Mouse (Mus musculus) C2C12 (cell line): ENCODE measurements around the gene Cd300a. TPM values are rescaled to one million over a fixed set of nuclear protein-coding genes. Genes with fewer than 3 reads are reported as not detected.
A peak's percentile ranks its signal among the peaks of the same experiment; 100 is the strongest.

Experiments
- H3K27me3 ChIP-seq: one replicate; pipeline ENCODE4 v1.6.1; 2011; ENCODE audit not compliant: control insufficient read depth, insufficient read depth, insufficient read length
- H3K36me3 ChIP-seq: one replicate; pipeline ENCODE4 v1.6.1; 2011; ENCODE audit not compliant: control insufficient read depth, insufficient read depth
- H3K4me3 ChIP-seq: one replicate; pipeline ENCODE4 v1.5.1; 2011; ENCODE audit warnings: mild to moderate bottlenecking, control low read depth; ENCODE audit not compliant: poor library complexity, insufficient read depth, severe bottlenecking
- H3K79me2 ChIP-seq: one replicate; pipeline ENCODE4 v1.6.1; 2011; ENCODE audit not compliant: control insufficient read depth, insufficient read depth
- H3K79me3 ChIP-seq: one replicate; pipeline ENCODE4 v1.6.1; 2011; ENCODE audit warnings: low read depth, control low read depth
- H3ac ChIP-seq: one replicate; pipeline ENCODE3; 2011; ENCODE audit warnings: low read depth; ENCODE audit not compliant: control insufficient read depth, insufficient read length
- CEBPB ChIP-seq: IDR thresholded peaks from one replicate; pipeline ENCODE4 v1.6.1; 2011; ENCODE audit warnings: low read depth, mild to moderate bottlenecking, control low read depth, moderate library complexity
- CTCF ChIP-seq: IDR thresholded peaks from one replicate; pipeline ENCODE4 v1.5.1; 2011; ENCODE audit not compliant: control insufficient read depth, insufficient read depth, insufficient read length
- FOSL1 ChIP-seq: IDR thresholded peaks from one replicate; pipeline ENCODE4 v1.8.0; 2011; ENCODE audit warnings: mild to moderate bottlenecking, low read length; ENCODE audit not compliant: poor library complexity, insufficient read depth, severe bottlenecking
- MAX ChIP-seq: IDR thresholded peaks from one replicate; pipeline ENCODE4 v1.6.1; 2011; ENCODE audit warnings: mild to moderate bottlenecking, control low read depth
- MYOD1 ChIP-seq: IDR thresholded peaks from one replicate; pipeline ENCODE4 v1.6.1; 2011; ENCODE audit warnings: low read depth; ENCODE audit not compliant: control insufficient read depth, insufficient read length
- MYOG ChIP-seq: IDR thresholded peaks from one replicate; pipeline ENCODE4 v1.6.1; 2011; ENCODE audit not compliant: control insufficient read depth, insufficient read length; ENCODE audit errors: extremely low read depth
- USF1 ChIP-seq: IDR thresholded peaks from one replicate; pipeline ENCODE4 v1.6.1; 2011; ENCODE audit warnings: low read depth, mild to moderate bottlenecking, control low read depth, moderate library complexity
- long read RNA-seq, 2 experiments: library from polyadenylated mRNA; unstranded; transcript quantifications; one replicate each; pipeline ENCODE4 v2.0.0; 2019 to 2020
- polyA plus RNA-seq: library from polyadenylated mRNA; unstranded; fragments of >200 nt; fragmentation: generic; extraction: Trizol; gene quantifications from one replicate; pipeline ENCODE4 v1.2.1, GENCODE M21; 2012; ENCODE audit warnings: missing spikeins

Cd300a gene
- 0.02 TPM for polyA plus RNA-seq
- long read RNA-seq, experiment 1, result 0 reads
- long read RNA-seq, experiment 2, result 0 reads

DNA sequence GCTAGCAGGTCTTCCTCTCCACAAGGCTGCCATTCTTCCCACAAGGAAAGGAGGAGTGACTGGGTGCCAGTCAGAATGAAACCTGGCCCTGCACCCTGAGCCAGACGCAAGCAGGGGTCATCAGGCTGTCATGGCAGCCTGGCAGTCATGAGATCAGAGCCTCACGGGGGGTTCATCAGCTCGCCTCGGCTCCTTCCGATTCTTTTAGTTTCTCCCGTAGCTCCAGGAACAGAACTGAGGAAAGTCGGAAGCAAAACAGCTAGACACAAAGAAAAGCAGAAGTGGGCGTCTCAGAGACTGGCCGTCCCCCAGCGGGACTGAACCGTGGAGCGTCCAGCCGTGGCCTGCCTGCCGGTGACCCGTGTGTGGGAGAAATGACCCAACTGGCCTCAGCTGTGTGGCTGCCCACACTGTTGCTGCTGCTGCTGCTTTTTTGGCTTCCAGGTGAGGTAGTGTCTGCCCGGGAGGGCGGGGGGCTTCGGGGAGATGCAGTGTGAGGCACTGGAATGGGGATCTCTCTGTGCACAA is at the start of gene Cd300a:
Cd300a (plus strand) TSS at position 51 of the 528 bp plus-strand sequence.
- H3ac ChIP-seq, result no peak within 1 kb of the TSS
- H3K79me3 ChIP-seq, result no peaks in the 10 kb centered on the region
- H3K79me2 ChIP-seq, result no peaks in the 10 kb centered on the region
- no peaks in the 10 kb centered on the region for H3K27me3 ChIP-seq
- no peak within 1 kb of the TSS for H3K4me3 ChIP-seq
- TF ChIP-seq MYOD1 (no peak), MAX (no peak), CEBPB (no peak), USF1 (no peak), CTCF (no peak), FOSL1 (no peak), MYOG (no peak)
- no peaks in the 10 kb centered on the region for H3K36me3 ChIP-seq

DNA sequence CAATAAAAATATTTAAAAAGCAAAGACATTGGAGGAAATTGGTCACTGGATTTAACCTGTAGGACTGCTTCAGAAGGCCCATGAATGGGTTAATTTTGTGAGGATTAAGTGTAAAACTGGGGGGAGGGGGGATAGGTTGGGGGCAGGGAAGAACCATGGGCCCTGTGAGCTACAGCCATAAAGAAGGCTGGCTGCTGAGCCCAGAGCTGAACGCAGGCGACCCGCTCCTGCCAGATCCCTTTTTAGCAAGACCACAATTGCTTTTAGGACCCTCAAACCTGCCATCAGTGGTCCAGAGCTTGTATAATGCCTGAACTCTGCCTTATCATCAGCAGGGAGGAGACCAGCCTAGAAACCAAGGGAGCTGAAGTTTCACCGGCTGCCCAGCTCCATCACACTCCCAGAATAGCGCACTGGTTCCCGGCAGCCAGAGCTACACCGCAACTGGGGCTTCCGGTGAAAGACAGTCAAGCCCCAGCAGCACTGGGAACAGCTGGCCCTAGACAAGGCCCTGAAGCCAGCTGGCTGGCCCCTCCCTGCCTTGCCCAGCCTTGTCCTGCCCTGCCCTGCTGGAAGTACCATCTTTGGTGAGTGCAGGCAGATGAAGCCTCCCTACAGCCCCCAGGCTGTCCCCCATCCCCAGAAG is 45.9 kb upstream of the Cd300a start:
- no peaks in the 10 kb centered on the region for H3K36me3 ChIP-seq
- no peak overlapping the region for H3K4me3 ChIP-seq
- no peaks in the 10 kb centered on the region for H3K79me2 ChIP-seq
- no peak for TF ChIP-seq MYOG
- no peak for TF ChIP-seq MAX
- peak; percentile 46 for TF ChIP-seq MYOD1
- H3K79me3 ChIP-seq, result no peaks in the 10 kb centered on the region
- H3K27me3 ChIP-seq, result no peaks in the 10 kb centered on the region
- no peak overlapping the region for H3ac ChIP-seq

DNA sequence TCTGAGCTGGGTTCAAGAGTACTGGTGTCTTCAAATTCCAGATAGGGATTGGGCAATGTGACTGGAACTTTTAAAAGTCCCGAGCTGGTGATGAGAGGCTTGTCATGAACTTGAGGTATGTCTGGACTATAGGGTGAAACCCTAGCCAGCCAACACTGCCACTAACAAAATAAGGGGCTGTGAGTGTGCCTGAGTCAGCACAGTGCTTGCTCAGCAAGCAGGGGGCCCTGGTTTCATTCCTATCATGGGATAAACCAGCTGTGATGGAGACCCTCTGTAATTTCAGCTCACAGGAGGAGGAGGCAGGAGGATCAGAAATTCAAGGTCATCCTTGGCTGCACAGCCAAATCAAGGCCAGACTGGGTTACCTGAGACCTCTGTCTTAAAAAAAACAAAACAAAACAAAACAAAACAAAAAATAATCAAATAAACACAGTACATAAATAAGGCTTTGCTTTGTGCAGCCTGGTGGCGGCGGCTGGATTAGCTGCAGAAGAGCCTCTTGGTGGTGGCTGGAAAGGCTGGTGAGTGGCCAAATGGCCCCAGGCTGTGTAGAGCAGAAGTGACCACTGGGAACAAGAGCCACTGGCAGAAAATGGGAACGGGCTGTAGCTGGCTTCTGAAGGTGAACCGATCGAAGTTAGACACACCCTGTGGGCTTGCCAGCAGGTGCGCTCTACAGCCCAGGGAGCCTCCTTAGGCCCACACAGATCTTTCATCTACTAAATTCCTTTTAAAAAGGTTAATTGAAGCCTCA is 45.2 kb upstream of the Cd300a start:
- H3K27me3 ChIP-seq, result no peaks in the 10 kb centered on the region
- no peaks in the 10 kb centered on the region for H3K79me2 ChIP-seq
- no peaks in the 10 kb centered on the region for H3K36me3 ChIP-seq
- H3K79me3 ChIP-seq, result no peaks in the 10 kb centered on the region
- no peak for TF ChIP-seq CEBPB
- no peak for TF ChIP-seq MAX
- TF ChIP-seq MYOG, result no peak
- no peak for TF ChIP-seq MYOD1
- TF ChIP-seq FOSL1, result no peak
- no peak for TF ChIP-seq CTCF
- TF ChIP-seq USF1, result no peak
- H3ac ChIP-seq, result no peak overlapping the region
- H3K4me3 ChIP-seq, result no peak overlapping the region

DNA sequence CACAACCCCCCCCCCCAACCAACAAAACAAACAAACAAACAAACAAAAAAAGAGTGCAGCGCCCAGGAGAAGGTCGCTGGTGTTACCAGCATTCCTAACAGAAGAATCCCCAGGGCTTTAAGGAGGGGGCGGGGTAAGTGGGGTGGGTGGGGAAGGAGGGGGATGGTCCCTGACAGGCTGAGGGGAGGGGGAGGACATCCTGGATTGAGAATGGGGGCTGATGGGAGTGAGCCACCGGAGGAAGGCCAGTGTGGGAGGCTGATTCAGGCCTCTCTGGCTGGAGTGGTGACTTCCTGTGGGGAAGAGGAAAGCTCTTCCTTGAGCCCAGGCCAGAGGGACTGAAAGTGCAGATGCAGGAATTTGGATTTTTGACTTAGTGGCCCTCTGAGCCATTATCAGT is 43.5 kb upstream of the Cd300a start:
- Histone ChIP-seq H3K27me3 (peaks cover 2% of the 10 kb centered on the region), H3K4me3 (no peak overlapping the region), H3K36me3 (no peaks in the 10 kb centered on the region), H3K79me3 (no peaks in the 10 kb centered on the region), H3ac (no peak overlapping the region), H3K79me2 (no peaks in the 10 kb centered on the region)
- TF ChIP-seq CEBPB, result no peak
- TF ChIP-seq FOSL1, result no peak
- no peak for TF ChIP-seq MAX
- TF ChIP-seq MYOG, result no peak
- TF ChIP-seq MYOD1, result no peak
- TF ChIP-seq USF1, result no peak

DNA sequence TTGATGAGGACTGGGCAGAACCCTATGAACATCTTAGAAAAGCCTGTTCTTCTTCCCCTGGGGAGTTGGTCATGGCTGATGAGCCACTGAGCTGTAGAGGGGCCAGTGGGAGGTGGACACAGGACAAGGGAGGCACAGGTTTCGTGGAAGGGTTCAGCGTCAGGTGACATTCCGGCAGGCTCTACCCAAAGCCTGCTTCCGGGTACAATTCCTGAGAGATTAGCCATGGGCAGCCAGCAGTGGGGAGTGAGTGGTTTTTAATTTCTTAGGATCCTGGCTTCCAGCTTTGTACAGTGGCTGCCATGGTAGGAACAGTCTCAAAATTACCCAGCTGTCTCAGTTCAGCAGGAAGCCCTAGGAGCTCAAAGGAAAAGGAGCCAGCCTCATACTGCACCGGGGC is 42.8 kb upstream of the Cd300a start:
- Histone ChIP-seq H3K79me2 (no peaks in the 10 kb centered on the region), H3K79me3 (no peaks in the 10 kb centered on the region), H3K36me3 (no peaks in the 10 kb centered on the region), H3K4me3 (no peak overlapping the region), H3K27me3 (peaks cover 8% of the 10 kb centered on the region), H3ac (no peak overlapping the region)
- TF ChIP-seq MYOG, result no peak
- TF ChIP-seq USF1, result no peak
- no peak for TF ChIP-seq MAX
- no peak for TF ChIP-seq CEBPB
- no peak for TF ChIP-seq FOSL1
- no peak for TF ChIP-seq MYOD1
- TF ChIP-seq CTCF, result no peak
